In the genomic region with DNA sequence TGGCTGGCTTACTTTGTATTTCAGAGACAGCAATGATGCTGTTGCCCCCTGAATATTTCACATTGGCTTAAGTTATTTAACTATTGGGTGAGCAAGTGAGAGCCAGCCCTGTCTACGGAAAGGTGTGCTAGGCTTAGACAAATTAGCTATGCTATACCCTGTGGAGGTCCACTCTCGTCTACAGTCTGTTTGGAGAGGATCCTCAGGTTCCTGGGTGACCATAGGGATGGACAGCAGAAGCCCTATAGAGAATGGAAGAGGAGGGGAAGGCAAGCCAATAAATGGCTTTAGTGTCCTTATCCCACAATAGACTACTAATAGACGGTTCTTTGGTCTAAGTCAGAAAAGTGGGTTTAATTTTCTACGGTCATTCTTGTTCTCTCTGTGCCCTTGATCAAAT, we compare ENCODE assay signal across 17 mouse cellular contexts.
A peak's percentile ranks its signal among the peaks of the same experiment; 100 is the strongest.
DNase-seq lines count a peak whose midpoint lies in the region; ATAC-seq and TF ChIP-seq lines count a peak whose summit lies in the region.
"Had no signal": no experiment of that assay in that cellular context is flagged by ENCODE, and none has a peak within 500 bp of the region (broad histone marks: within the 10 kb centered on the region; RNA-seq: fewer than 3 reads in every experiment).

No protein-coding gene starts in this region.

- no peaks in the 10 kb centered on the region for H3K36me3 ChIP-seq in forebrain, embryonic 10.5 days (replicated peaks)
- H3K36me3 ChIP-seq in forebrain, postnatal 0 days (ENCODE audit: insufficient read depth) = no peaks in the 10 kb centered on the region
- H3K36me3 ChIP-seq in kidney, adult 2 months (ENCODE audit: control insufficient read depth, insufficient read depth, low read length) = no peaks in the 10 kb centered on the region
- no peaks in the 10 kb centered on the region for H3K36me3 ChIP-seq in lung, embryonic 16.5 days (ENCODE audit: control insufficient read depth, insufficient read depth, low read length)
- H3K36me3 ChIP-seq: embryonic facial prominence, embryonic 15.5 days; G1E; midbrain, embryonic 12.5 days had no signal

- H3K9me3 ChIP-seq in forebrain, embryonic 10.5 days = no peaks in the 10 kb centered on the region
- no peaks in the 10 kb centered on the region for H3K9me3 ChIP-seq in forebrain, postnatal 0 days (ENCODE audit: low read length)
- no peaks in the 10 kb centered on the region for H3K9me3 ChIP-seq in lung, embryonic 16.5 days (ENCODE audit: control insufficient read depth, low read length)
- H3K9me3 ChIP-seq: embryonic facial prominence, embryonic 15.5 days; forebrain, embryonic 13.5 days; midbrain, embryonic 12.5 days had no signal

- 0 out of 2 replicates have a peak overlapping the region, but pooled peaks have one; percentile 20 for H3K27ac ChIP-seq in forebrain, embryonic 10.5 days
- H3K27ac ChIP-seq in forebrain, postnatal 0 days (ENCODE audit: low read depth, low read length) = no peak overlapping the region
- H3K27ac ChIP-seq in kidney, adult 2 months (ENCODE audit: insufficient read depth, low read depth, low read length) = peak overlapping the region; percentile 94
- peak overlapping the region; percentile 79 for H3K27ac ChIP-seq in lung, embryonic 16.5 days (ENCODE audit: low read length)
- peak overlapping the region; percentile 35; the same call in 1 of the 2 replicates for H3K27ac ChIP-seq in cortical plate, adult 2 months (ENCODE audit: insufficient read depth, low read length)
- H3K27ac ChIP-seq: forebrain, embryonic 13.5 days; macrophage; midbrain, embryonic 12.5 days had no signal

- no peak overlapping the region for H3K4me3 ChIP-seq in forebrain, embryonic 10.5 days
- H3K4me3 ChIP-seq in forebrain, postnatal 0 days (ENCODE audit: low read depth, low read length) = no peak overlapping the region
- no peak overlapping the region for H3K4me3 ChIP-seq in kidney, adult 2 months (ENCODE audit: insufficient read depth, low read depth, low read length)
- H3K4me3 ChIP-seq in lung, embryonic 16.5 days (ENCODE audit: low read length) = no peak overlapping the region
- H3K4me3 ChIP-seq in cortical plate, adult 2 months (ENCODE audit: insufficient read depth, low read length) = no peak overlapping the region
- H3K4me3 ChIP-seq: forebrain, embryonic 13.5 days; midbrain, embryonic 12.5 days had no signal

- TF ChIP-seq CTCF in forebrain, postnatal 0 days (IDR thresholded peaks at IDR 0.05; ENCODE audit: low read depth) = no peak
- no peak for TF ChIP-seq CTCF in kidney, adult 2 months (conservative IDR thresholded peaks at IDR 0.05; ENCODE audit: insufficient read depth, insufficient read length, low read depth, low read length)
- TF ChIP-seq CTCF in cortical plate, adult 2 months (IDR thresholded peaks at IDR 0.05; ENCODE audit: extremely low read depth, insufficient read depth, low read length) = no peak

- no peak for TF ChIP-seq POLR2A in kidney, adult 2 months (IDR thresholded peaks at IDR 0.05; ENCODE audit: low read depth, low read length)
- no peak for TF ChIP-seq POLR2A in cortical plate, adult 2 months (IDR thresholded peaks at IDR 0.05; ENCODE audit: extremely low read depth, insufficient read depth, low read length)

- no peak for ATAC-seq in forebrain, postnatal 0 days
- 0 out of 2 replicates have a peak, but pooled peaks have one; percentile 13 for ATAC-seq in lung, embryonic 16.5 days (ENCODE audit: low read depth)
- no peak for ATAC-seq in activated CD4-positive, CD25-positive, alpha-beta regulatory T cell, adult 4 months
- ATAC-seq: CD4-positive, CD25-positive, alpha-beta regulatory T cell, adult 4 months; liver, postnatal 0 days had no signal

- WGBS in forebrain, embryonic 10.5 days = 80% methylated on average over 4 of the region's 4 CpGs
- 62% methylated on average over 4 of the region's 4 CpGs for WGBS in forebrain, postnatal 0 days
- 85% methylated on average over 4 of the region's 4 CpGs for WGBS in kidney, adult 2 months
- WGBS in lung, embryonic 16.5 days = 75% methylated on average over 4 of the region's 4 CpGs

- DNase-seq in forebrain, embryonic 10.5 days (ENCODE audit: extremely low spot score, low spot score) = no peak
- DNase-seq in forebrain, postnatal 0 days = no peak
- DNase-seq in kidney, adult 2 months = no peak
- no peak for DNase-seq in kidney, adult 11 months
- DNase-seq in lung, adult 18-20 months = no peak
- DNase-seq: liver, postnatal 0 days; right cerebral cortex, postnatal 25 days; thymus, postnatal 4 days had no signal

- H3K4me1 ChIP-seq in forebrain, embryonic 10.5 days = peaks cover 14% of the 10 kb centered on the region
- peaks cover 12% of the 10 kb centered on the region for H3K4me1 ChIP-seq in forebrain, postnatal 0 days (ENCODE audit: insufficient read depth)
- H3K4me1 ChIP-seq in kidney, adult 2 months (ENCODE audit: control insufficient read depth, insufficient read depth, low read length) = peaks cover 13% of the 10 kb centered on the region; the same call in 1 of the 2 replicates
- H3K4me1 ChIP-seq in lung, embryonic 16.5 days (replicated peaks; ENCODE audit: control insufficient read depth, insufficient read depth, low read length) = peaks cover 7% of the 10 kb centered on the region; the same call in 1 of the 2 replicates
- H3K4me1 ChIP-seq in cortical plate, adult 2 months (ENCODE audit: control insufficient read depth, insufficient read depth, low read length) = peaks cover 1% of the 10 kb centered on the region; the same call in 1 of the 2 replicates

- H3K27me3 ChIP-seq in forebrain, embryonic 10.5 days (ENCODE audit: poor library complexity, severe bottlenecking) = peaks cover 12% of the 10 kb centered on the region; the same call in 1 of the 2 replicates
- no peaks in the 10 kb centered on the region for H3K27me3 ChIP-seq in forebrain, postnatal 0 days (ENCODE audit: insufficient read depth, low read length)
- H3K27me3 ChIP-seq in kidney, adult 2 months (replicated peaks; ENCODE audit: control insufficient read depth, insufficient read depth, low read length) = no peaks in the 10 kb centered on the region
- no peaks in the 10 kb centered on the region; the same call in 1 of the 2 replicates for H3K27me3 ChIP-seq in lung, embryonic 16.5 days (ENCODE audit: control insufficient read depth, insufficient read depth, low read depth, low read length)
- H3K27me3 ChIP-seq: embryonic facial prominence, embryonic 15.5 days; forebrain, embryonic 13.5 days had no signal

- no peak overlapping the region for H3K4me2 ChIP-seq in forebrain, postnatal 0 days (ENCODE audit: low read depth)
- H3K4me2 ChIP-seq in lung, embryonic 16.5 days (ENCODE audit: low read depth, low read length) = no peak overlapping the region
- H3K4me2 ChIP-seq: forebrain, embryonic 13.5 days; midbrain, embryonic 12.5 days had no signal

- no peak overlapping the region for H3K9ac ChIP-seq in forebrain, postnatal 0 days
- H3K9ac ChIP-seq in lung, embryonic 16.5 days (ENCODE audit: low read length) = no peak overlapping the region
- H3K9ac ChIP-seq: embryonic facial prominence, embryonic 15.5 days; forebrain, embryonic 13.5 days; liver, postnatal 0 days; midbrain, embryonic 12.5 days had no signal
